Mouse (Mus musculus): Measurements from ENCODE around the gene Idh2. TPM values are rescaled to one million over a fixed set of nuclear protein-coding genes. Genes with fewer than 3 reads are reported as not detected.

Idh2 gene
- total RNA-seq, 2 experiments from 2014 or later: 236 to 647 TPM

- DNase-seq: peak; percentile 64
Observed at GRCm38 (mm10) chr7:80114451-80115223, 555 bp downstream of the Idh2 start.

GRCm38 (mm10) chr7:80113989-80114388 is 1.2 kb downstream of the Idh2 start:
- H3K4me3 ChIP-seq: peak overlapping the region; percentile 88
- TF ChIP-seq CTCF (IDR thresholded peaks at IDR 0.05): no peak
- peak overlapping the region; percentile 94 for H3K27ac ChIP-seq
- DNase-seq: peak; percentile 69
- intact Hi-C loops (cut with DNase I): no loop called here

More at GRCm38 (mm10) chr7:80114451-80115223, 555 bp downstream of the Idh2 start:
- peak overlapping the region; percentile 88 for H3K4me3 ChIP-seq
- intact Hi-C loops (cut with DNase I): no loop called here
- no peak for TF ChIP-seq CTCF (IDR thresholded peaks at IDR 0.05)
- H3K27ac ChIP-seq: peak overlapping the region; percentile 94

GRCm38 (mm10) chr7:80111066-80112045 is 3.8 kb downstream of the Idh2 start:
- Histone ChIP-seq H3K27ac (peak overlapping the region; percentile 94), H3K4me3 (peak overlapping the region; percentile 13; the same call in 1 of the 2 replicates)
- no peak for TF ChIP-seq CTCF (IDR thresholded peaks at IDR 0.05)
- DNase-seq: no peak
- intact Hi-C loops (cut with DNase I): no loop called here

GRCm38 (mm10) chr7:80106441-80106840 is 8.8 kb downstream of the Idh2 start:
- H3K4me3 ChIP-seq: no peak overlapping the region
- intact Hi-C loops (cut with DNase I): no loop called here
- DNase-seq: no peak
- no peak for TF ChIP-seq CTCF (IDR thresholded peaks at IDR 0.05)
- H3K27ac ChIP-seq: no peak overlapping the region

- Histone ChIP-seq H3K27ac (0 out of 2 replicates have a peak overlapping the region, but pooled peaks have one; percentile 43), H3K4me3 (no peak overlapping the region)
- DNase-seq: no peak
- TF ChIP-seq CTCF (IDR thresholded peaks at IDR 0.05): no peak
- intact Hi-C loops (cut with DNase I): no loop called here
Observed at GRCm38 (mm10) chr7:80105637-80106390, 9.4 kb downstream of the Idh2 start.

GRCm38 (mm10) chr7:80103335-80103734 is 11.9 kb downstream of the Idh2 start:
- intact Hi-C loops (cut with DNase I): no loop called here
- no peak for DNase-seq
- no peak overlapping the region for H3K4me3 ChIP-seq
- TF ChIP-seq CTCF (IDR thresholded peaks at IDR 0.05): no peak
- H3K27ac ChIP-seq: no peak overlapping the region

GRCm38 (mm10) chr7:80098389-80098976 is 16.7 kb downstream of the Idh2 start:
- DNase-seq: no peak
- TF ChIP-seq CTCF (IDR thresholded peaks at IDR 0.05): no peak
- intact Hi-C loops (cut with DNase I): no loop called here

GRCm38 (mm10) chr7:80095598-80096309 is 19.4 kb downstream of the Idh2 start:
- no peak for DNase-seq
- Histone ChIP-seq H3K27ac (no peak overlapping the region), H3K4me3 (no peak overlapping the region)
- no peak for TF ChIP-seq CTCF (IDR thresholded peaks at IDR 0.05)
- intact Hi-C loops (cut with DNase I): no loop called here

More at GRCm38 (mm10) chr7:80098389-80098976, 16.7 kb downstream of the Idh2 start:
- Histone ChIP-seq H3K27ac (no peak overlapping the region), H3K4me3 (no peak overlapping the region)

- intact Hi-C loops (cut with DNase I): no loop called here
- Histone ChIP-seq H3K4me3 (no peak overlapping the region), H3K27ac (peak overlapping the region; percentile 31; the same call in 1 of the 2 replicates)
- no peak for TF ChIP-seq CTCF (IDR thresholded peaks at IDR 0.05)
- DNase-seq: no peak
Observed at GRCm38 (mm10) chr7:80094481-80094880, 20.7 kb downstream of the Idh2 start.

- DNase-seq: no peak
- TF ChIP-seq CTCF (IDR thresholded peaks at IDR 0.05): no peak
- Histone ChIP-seq H3K27ac (peak overlapping the region; percentile 1; the same call in 1 of the 2 replicates), H3K4me3 (no peak overlapping the region)
- intact Hi-C loops (cut with DNase I): no loop called here
Observed at GRCm38 (mm10) chr7:80092351-80093046, 22.7 kb downstream of the Idh2 start.

GRCm38 (mm10) chr7:80091866-80092210 is 23.4 kb downstream of the Idh2 start:
- H3K27ac ChIP-seq: no peak overlapping the region
- intact Hi-C loops (cut with DNase I): no loop called here
- no peak for DNase-seq
- no peak overlapping the region for H3K4me3 ChIP-seq
- no peak for TF ChIP-seq CTCF (IDR thresholded peaks at IDR 0.05)
